Comparison of ENCODE assay signal across 16 mouse cellular contexts in the genomic region with DNA sequence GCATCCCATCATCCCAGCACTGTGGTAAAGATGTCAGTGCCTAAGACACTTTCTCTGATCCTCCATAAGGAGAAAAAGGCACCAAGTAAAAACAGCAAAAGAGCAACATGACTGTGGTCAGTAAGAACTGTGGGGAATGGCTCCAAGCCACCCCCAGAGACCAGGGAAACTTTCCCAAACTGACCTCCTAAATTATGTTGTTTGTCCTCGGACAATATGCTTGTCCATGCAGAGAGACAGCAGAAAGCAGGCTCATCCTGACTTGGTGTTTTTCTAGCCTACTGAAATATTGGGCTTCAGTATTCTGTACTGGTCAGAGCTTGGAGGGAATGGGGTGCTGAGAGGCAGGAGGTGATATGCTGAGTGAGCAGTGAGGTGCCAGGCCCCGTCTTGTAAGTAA.
A peak's percentile ranks its signal among the peaks of the same experiment; 100 is the strongest.
DNase-seq lines count a peak whose midpoint lies in the region; ATAC-seq and TF ChIP-seq lines count a peak whose summit lies in the region.
"Had no signal": no experiment of that assay in that cellular context is flagged by ENCODE, and none has a peak within 500 bp of the region (broad histone marks: within the 10 kb centered on the region; RNA-seq: fewer than 3 reads in every experiment).

No protein-coding gene starts in this region.

- TF ChIP-seq CTCF in olfactory bulb, adult 2 months (IDR thresholded peaks at IDR 0.05; ENCODE audit: insufficient read depth, low read depth, low read length): no peak

- H3K4me2 ChIP-seq in hindbrain, embryonic 15.5 days: no peak overlapping the region
- no peak overlapping the region for H3K4me2 ChIP-seq in hindbrain, embryonic 11.5 days (replicated peaks; ENCODE audit: low read depth, low read length)
- no peak overlapping the region for H3K4me2 ChIP-seq in neural tube, embryonic 14.5 days (ENCODE audit: low read depth, low read length)
- H3K4me2 ChIP-seq: kidney, embryonic 15.5 days; liver, embryonic 13.5 days; midbrain, embryonic 13.5 days had no signal

- no peak for TF ChIP-seq POLR2A in olfactory bulb, adult 2 months (IDR thresholded peaks at IDR 0.05; ENCODE audit: insufficient read depth, low read depth, low read length)

- H3K9ac ChIP-seq in hindbrain, embryonic 15.5 days: no peak overlapping the region
- H3K9ac ChIP-seq in hindbrain, embryonic 11.5 days (ENCODE audit: low read depth, low read length): no peak overlapping the region
- no peak overlapping the region for H3K9ac ChIP-seq in neural tube, embryonic 14.5 days (replicated peaks; ENCODE audit: low read depth, low read length)
- H3K9ac ChIP-seq: kidney, embryonic 15.5 days; liver, embryonic 13.5 days; midbrain, embryonic 13.5 days had no signal

- H3K36me3 ChIP-seq in hindbrain, embryonic 15.5 days: no peaks in the 10 kb centered on the region
- no peaks in the 10 kb centered on the region for H3K36me3 ChIP-seq in hindbrain, embryonic 11.5 days (ENCODE audit: control insufficient read depth, insufficient read depth, low read length)
- H3K36me3 ChIP-seq in neural tube, embryonic 14.5 days (ENCODE audit: control insufficient read depth, insufficient read depth, low read length): no peaks in the 10 kb centered on the region
- H3K36me3 ChIP-seq: kidney, embryonic 15.5 days; liver, embryonic 13.5 days; midbrain, embryonic 13.5 days had no signal

- no peak overlapping the region for H3K4me3 ChIP-seq in hindbrain, embryonic 15.5 days
- no peak overlapping the region for H3K4me3 ChIP-seq in hindbrain, embryonic 11.5 days (ENCODE audit: low read depth, low read length)
- no peak overlapping the region for H3K4me3 ChIP-seq in neural tube, embryonic 14.5 days (ENCODE audit: low read depth, low read length)
- no peak overlapping the region for H3K4me3 ChIP-seq in olfactory bulb, adult 2 months (ENCODE audit: insufficient read depth, low read depth, low read length)
- H3K4me3 ChIP-seq: kidney, embryonic 15.5 days; liver, embryonic 13.5 days; midbrain, embryonic 13.5 days had no signal

- ATAC-seq in hindbrain, embryonic 15.5 days (ENCODE audit: low FRiP score, low read depth): peak; percentile 24; the same call in 1 of the 2 replicates
- no peak for ATAC-seq in hindbrain, embryonic 11.5 days (ENCODE audit: low FRiP score)
- ATAC-seq in neural tube, embryonic 14.5 days (ENCODE audit: low read depth): peak; percentile 13; the same call in 1 of the 2 replicates
- ATAC-seq: CD4-positive, CD25-positive, alpha-beta regulatory T cell, adult 4 months; intestine, postnatal 0 days had no signal

- H3K27me3 ChIP-seq in hindbrain, embryonic 15.5 days: no peaks in the 10 kb centered on the region
- no peaks in the 10 kb centered on the region for H3K27me3 ChIP-seq in hindbrain, embryonic 11.5 days (ENCODE audit: control insufficient read depth, insufficient read depth, low read length)
- no peaks in the 10 kb centered on the region for H3K27me3 ChIP-seq in neural tube, embryonic 14.5 days (ENCODE audit: control insufficient read depth, insufficient read depth, low read length)
- H3K27me3 ChIP-seq: kidney, embryonic 15.5 days; liver, embryonic 13.5 days; midbrain, embryonic 13.5 days had no signal

- H3K4me1 ChIP-seq in hindbrain, embryonic 15.5 days (replicated peaks): 0 out of 2 replicates have a peak, but pooled peaks cover 3% of the 10 kb centered on the region
- H3K4me1 ChIP-seq in hindbrain, embryonic 11.5 days (replicated peaks; ENCODE audit: control insufficient read depth, insufficient read depth, low read length): no peaks in the 10 kb centered on the region
- H3K4me1 ChIP-seq in neural tube, embryonic 14.5 days (ENCODE audit: control insufficient read depth, insufficient read depth, low read length): no peaks in the 10 kb centered on the region
- no peaks in the 10 kb centered on the region for H3K4me1 ChIP-seq in olfactory bulb, adult 2 months (ENCODE audit: control insufficient read depth, insufficient read depth, low read length)
- H3K4me1 ChIP-seq: liver, embryonic 13.5 days had no signal

- no peak for DNase-seq in hindbrain, embryonic 11.5 days (ENCODE audit: low spot score)
- DNase-seq in neural tube, embryonic 10.5 days (ENCODE audit: extremely low spot score, low spot score): no peak
- DNase-seq in cerebellum, postnatal 10 days: peak; percentile 69 to 72
- DNase-seq in layer of hippocampus, adult 9-11 months: no peak
- no peak for DNase-seq in right cerebral cortex, postnatal 4 days
- DNase-seq: gastrocnemius, postnatal 25 days; liver, embryonic 13.5 days; lung, adult 2 months; thymus, adult 2 months had no signal

- no peaks in the 10 kb centered on the region for H3K9me3 ChIP-seq in hindbrain, embryonic 15.5 days
- H3K9me3 ChIP-seq in hindbrain, embryonic 11.5 days (ENCODE audit: control insufficient read depth, low read length): no peaks in the 10 kb centered on the region
- no peaks in the 10 kb centered on the region for H3K9me3 ChIP-seq in neural tube, embryonic 14.5 days (ENCODE audit: control insufficient read depth, low read length)
- H3K9me3 ChIP-seq: kidney, embryonic 15.5 days; liver, embryonic 13.5 days; midbrain, embryonic 13.5 days had no signal

- 73% methylated on average over 2 of the region's 2 CpGs for WGBS in hindbrain, embryonic 15.5 days
- WGBS in hindbrain, embryonic 11.5 days: 84% methylated on average over 2 of the region's 2 CpGs
- WGBS in neural tube, embryonic 14.5 days: 78% methylated on average over 2 of the region's 2 CpGs
- 71% methylated on average over 2 of the region's 2 CpGs for WGBS in olfactory bulb, adult 2 months

- no peak overlapping the region for H3K27ac ChIP-seq in hindbrain, embryonic 15.5 days (replicated peaks)
- H3K27ac ChIP-seq in hindbrain, embryonic 11.5 days (ENCODE audit: low read depth, low read length): no peak overlapping the region
- H3K27ac ChIP-seq in neural tube, embryonic 14.5 days (ENCODE audit: low read depth, low read length): no peak overlapping the region
- H3K27ac ChIP-seq in olfactory bulb, adult 2 months (ENCODE audit: insufficient read depth, low read depth, low read length): peak overlapping the region; percentile 37; the same call in 1 of the 2 replicates
- H3K27ac ChIP-seq: kidney, embryonic 15.5 days; liver, embryonic 13.5 days; midbrain, embryonic 13.5 days had no signal

Comparison
In these comparisons a context has a peak if more than half of its experiments do, and no peak if none do; other contexts are left out.
1. DNase-seq: peak in cerebellum, postnatal 10 days (2 of 2); none in hindbrain, embryonic 11.5 days (single experiment), neural tube, embryonic 10.5 days (single experiment), layer of hippocampus, adult 9-11 months (single experiment) and right cerebral cortex, postnatal 4 days (single experiment).